Mouse (Mus musculus): Measurements from ENCODE around the gene Lman2l. TPM values are rescaled to one million over a fixed set of nuclear protein-coding genes. Genes with fewer than 3 reads are reported as not detected.
A peak's percentile ranks its signal among the peaks of the same experiment; 100 is the strongest.

Gene Lman2l
- polyA plus RNA-seq, 1 experiment from 2014 or later, result 9.9 TPM

GRCm38 (mm10) chr1:36433616-36434015 lies 11.5 kb downstream of the Lman2l start:
- ATAC-seq, result no peak

GRCm38 (mm10) chr1:36432999-36433398 lies 12.1 kb downstream of the Lman2l start:
- peaks cover 56% of the 10 kb centered on the region for H3K36me3 ChIP-seq (replicated peaks; ENCODE audit: insufficient read depth, low read length)
- no peaks in the 10 kb centered on the region for H3K27me3 ChIP-seq (ENCODE audit: insufficient read depth, low read length)
- no peaks in the 10 kb centered on the region for H3K9me3 ChIP-seq (ENCODE audit: low read length)
- ATAC-seq, result no peak
- no peak overlapping the region for H3K9ac ChIP-seq (replicated peaks)
- H3K4me3 ChIP-seq (ENCODE audit: low read depth, low read length), result no peak overlapping the region
- WGBS (ENCODE audit: insufficient replicate concordance), result 78% methylated on average over 4 of the region's 4 CpGs
- H3K27ac ChIP-seq (ENCODE audit: low read depth), result no peak overlapping the region
- no peak for TF ChIP-seq CTCF (IDR thresholded peaks at IDR 0.05; ENCODE audit: low read depth)
- TF ChIP-seq EP300 (IDR thresholded peaks at IDR 0.05; ENCODE audit: low read depth), result no peak
- DNase-seq, result no peak
- H3K4me2 ChIP-seq (ENCODE audit: low read depth, low read length), result no peak overlapping the region
- H3K4me1 ChIP-seq (ENCODE audit: insufficient read depth), result no peaks in the 10 kb centered on the region

More at GRCm38 (mm10) chr1:36433616-36434015, 11.5 kb downstream of the Lman2l start:
- H3K4me1 ChIP-seq (ENCODE audit: insufficient read depth), result no peaks in the 10 kb centered on the region
- H3K27ac ChIP-seq (ENCODE audit: low read depth), result no peak overlapping the region
- no peak overlapping the region for H3K4me2 ChIP-seq (ENCODE audit: low read depth, low read length)
- no peak for TF ChIP-seq CTCF (IDR thresholded peaks at IDR 0.05; ENCODE audit: low read depth)
- TF ChIP-seq EP300 (IDR thresholded peaks at IDR 0.05; ENCODE audit: low read depth), result no peak
- peaks cover 51% of the 10 kb centered on the region for H3K36me3 ChIP-seq (replicated peaks; ENCODE audit: insufficient read depth, low read length)
- no peak overlapping the region for H3K9ac ChIP-seq (replicated peaks)
- WGBS (ENCODE audit: insufficient replicate concordance), result 85% methylated on average over 3 of the region's 3 CpGs
- no peaks in the 10 kb centered on the region for H3K9me3 ChIP-seq (ENCODE audit: low read length)
- no peak overlapping the region for H3K4me3 ChIP-seq (ENCODE audit: low read depth, low read length)
- H3K27me3 ChIP-seq (ENCODE audit: insufficient read depth, low read length), result no peaks in the 10 kb centered on the region
- no peak for DNase-seq

- Histone ChIP-seq H3K9ac (replicated peaks) (no peak overlapping the region), H3K27me3 (ENCODE audit: insufficient read depth, low read length) (no peaks in the 10 kb centered on the region), H3K36me3 (replicated peaks; ENCODE audit: insufficient read depth, low read length) (peaks cover 65% of the 10 kb centered on the region), H3K27ac (ENCODE audit: low read depth) (no peak overlapping the region), H3K4me1 (ENCODE audit: insufficient read depth) (no peaks in the 10 kb centered on the region), H3K4me3 (ENCODE audit: low read depth, low read length) (no peak overlapping the region), H3K9me3 (ENCODE audit: low read length) (no peaks in the 10 kb centered on the region), H3K4me2 (ENCODE audit: low read depth, low read length) (no peak overlapping the region)
- WGBS (ENCODE audit: insufficient replicate concordance), result 89% methylated on average over 2 of the region's 2 CpGs
- TF ChIP-seq EP300 (IDR thresholded peaks at IDR 0.05; ENCODE audit: low read depth) (no peak), CTCF (IDR thresholded peaks at IDR 0.05; ENCODE audit: low read depth) (no peak)
- no peak for DNase-seq
- no peak for ATAC-seq
These were observed 15.6 kb downstream of the Lman2l start for GRCm38 (mm10) chr1:36429511-36429910.

- TF ChIP-seq EP300 (IDR thresholded peaks at IDR 0.05; ENCODE audit: low read depth), result no peak
- TF ChIP-seq CTCF (IDR thresholded peaks at IDR 0.05; ENCODE audit: low read depth), result no peak
These were observed 40.5 kb downstream of the Lman2l start for GRCm38 (mm10) chr1:36404531-36404930.

GRCm38 (mm10) chr1:36401509-36401908 lies 43.6 kb downstream of the Lman2l start:
- no peak for DNase-seq
- no peaks in the 10 kb centered on the region for H3K27me3 ChIP-seq (ENCODE audit: insufficient read depth, low read length)
- WGBS (ENCODE audit: insufficient replicate concordance), result 71% methylated on average over 4 of the region's 4 CpGs

More at GRCm38 (mm10) chr1:36404531-36404930, 40.5 kb downstream of the Lman2l start:
- Histone ChIP-seq H3K4me2 (ENCODE audit: low read depth, low read length) (no peak overlapping the region), H3K4me1 (ENCODE audit: insufficient read depth) (no peaks in the 10 kb centered on the region), H3K9me3 (ENCODE audit: low read length) (no peaks in the 10 kb centered on the region), H3K27ac (ENCODE audit: low read depth) (no peak overlapping the region), H3K27me3 (ENCODE audit: insufficient read depth, low read length) (no peaks in the 10 kb centered on the region), H3K4me3 (ENCODE audit: low read depth, low read length) (no peak overlapping the region), H3K36me3 (replicated peaks; ENCODE audit: insufficient read depth, low read length) (no peaks in the 10 kb centered on the region), H3K9ac (replicated peaks) (no peak overlapping the region)
- DNase-seq (no peak), ATAC-seq (no peak)
- WGBS (ENCODE audit: insufficient replicate concordance), result 70% methylated on average over 6 of the region's 6 CpGs

GRCm38 (mm10) chr1:36397041-36397440 lies 48.0 kb downstream of the Lman2l start:
- ATAC-seq (no peak), DNase-seq (no peak)
- Histone ChIP-seq H3K27me3 (ENCODE audit: insufficient read depth, low read length) (no peaks in the 10 kb centered on the region), H3K4me1 (ENCODE audit: insufficient read depth) (no peaks in the 10 kb centered on the region), H3K9ac (replicated peaks) (no peak overlapping the region), H3K27ac (ENCODE audit: low read depth) (no peak overlapping the region), H3K36me3 (replicated peaks; ENCODE audit: insufficient read depth, low read length) (no peaks in the 10 kb centered on the region), H3K4me2 (ENCODE audit: low read depth, low read length) (no peak overlapping the region), H3K9me3 (ENCODE audit: low read length) (no peaks in the 10 kb centered on the region), H3K4me3 (ENCODE audit: low read depth, low read length) (no peak overlapping the region)
- WGBS (ENCODE audit: insufficient replicate concordance), result 25% methylated on average over 6 of the region's 6 CpGs
- TF ChIP-seq EP300 (IDR thresholded peaks at IDR 0.05; ENCODE audit: low read depth) (no peak), CTCF (IDR thresholded peaks at IDR 0.05; ENCODE audit: low read depth) (no peak)

More at GRCm38 (mm10) chr1:36401509-36401908, 43.6 kb downstream of the Lman2l start:
- H3K9me3 ChIP-seq (ENCODE audit: low read length), result no peaks in the 10 kb centered on the region
- TF ChIP-seq CTCF (IDR thresholded peaks at IDR 0.05; ENCODE audit: low read depth) (no peak), EP300 (IDR thresholded peaks at IDR 0.05; ENCODE audit: low read depth) (no peak)
- no peak for ATAC-seq
- no peak overlapping the region for H3K9ac ChIP-seq (replicated peaks)
- no peak overlapping the region for H3K27ac ChIP-seq (ENCODE audit: low read depth)
- no peaks in the 10 kb centered on the region for H3K4me1 ChIP-seq (ENCODE audit: insufficient read depth)
- no peak overlapping the region for H3K4me3 ChIP-seq (ENCODE audit: low read depth, low read length)
- no peak overlapping the region for H3K4me2 ChIP-seq (ENCODE audit: low read depth, low read length)
- H3K36me3 ChIP-seq (replicated peaks; ENCODE audit: insufficient read depth, low read length), result no peaks in the 10 kb centered on the region

GRCm38 (mm10) chr1:36379582-36379981 lies 65.5 kb downstream of the Lman2l start:
- ATAC-seq (peak; percentile 19; the same call in 1 of the 2 replicates), DNase-seq (no peak)
- WGBS (ENCODE audit: insufficient replicate concordance), result 61% methylated on average over 4 of the region's 4 CpGs
- Histone ChIP-seq H3K4me3 (ENCODE audit: low read depth, low read length) (no peak overlapping the region), H3K4me2 (ENCODE audit: low read depth, low read length) (no peak overlapping the region), H3K27me3 (ENCODE audit: insufficient read depth, low read length) (no peaks in the 10 kb centered on the region), H3K36me3 (replicated peaks; ENCODE audit: insufficient read depth, low read length) (no peaks in the 10 kb centered on the region), H3K9me3 (ENCODE audit: low read length) (no peaks in the 10 kb centered on the region), H3K9ac (replicated peaks) (no peak overlapping the region), H3K4me1 (ENCODE audit: insufficient read depth) (no peaks in the 10 kb centered on the region), H3K27ac (ENCODE audit: low read depth) (no peak overlapping the region)
- TF ChIP-seq CTCF (IDR thresholded peaks at IDR 0.05; ENCODE audit: low read depth) (peak; percentile 26; the same call in 1 of the 2 replicates), EP300 (IDR thresholded peaks at IDR 0.05; ENCODE audit: low read depth) (no peak)
